Mouse (Mus musculus) ES-Bruce4 (cell line): ENCODE measurements around the gene Ipo13. TPM values are rescaled to one million over a fixed set of nuclear protein-coding genes. Genes with fewer than 3 reads are reported as not detected.

Experiments
- H3K27ac ChIP-seq: 2 replicates; pipeline ENCODE4 v1.5.1; 2012; ENCODE audit warnings: low read length, inconsistent platforms; ENCODE audit not compliant: insufficient read depth
- H3K27me3 ChIP-seq: 2 replicates; pipeline ENCODE4 v1.6.1; 2012; ENCODE audit warnings: mild to moderate bottlenecking, low read length, inconsistent platforms; ENCODE audit not compliant: control insufficient read depth, poor library complexity, insufficient read depth, severe bottlenecking
- H3K36me3 ChIP-seq: 2 replicates; pipeline ENCODE4 v1.6.1; 2012; ENCODE audit warnings: inconsistent platforms, mild to moderate bottlenecking, low read length, moderate library complexity; ENCODE audit not compliant: control insufficient read depth, poor library complexity, insufficient read depth, severe bottlenecking
- H3K4me1 ChIP-seq: one replicate; pipeline ENCODE4 v1.8.1; 2011; ENCODE audit warnings: low read length; ENCODE audit not compliant: control insufficient read depth, insufficient read depth
- H3K4me3 ChIP-seq: 2 replicates; pipeline ENCODE4 v1.5.1; 2011; ENCODE audit warnings: low read depth, mild to moderate bottlenecking, low read length
- H3K9ac ChIP-seq: 2 replicates; pipeline ENCODE4 v1.6.1; 2012; ENCODE audit warnings: low read depth, mild to moderate bottlenecking, inconsistent platforms; ENCODE audit not compliant: poor library complexity, severe bottlenecking
- H3K9me3 ChIP-seq: replicated peaks from 2 replicates; pipeline ENCODE4 v1.6.1; 2012; ENCODE audit warnings: mild to moderate bottlenecking, low read length, inconsistent platforms; ENCODE audit not compliant: control insufficient read depth, poor library complexity, insufficient read depth, severe bottlenecking
- CTCF ChIP-seq: IDR thresholded peaks from one replicate; pipeline ENCODE4 v1.8.1; 2011; ENCODE audit warnings: low read depth, low read length
- EP300 ChIP-seq: IDR thresholded peaks from 2 replicates; pipeline ENCODE4 v1.6.1; 2011; ENCODE audit warnings: low read depth, low read length; ENCODE audit not compliant: insufficient read depth
- POLR2A ChIP-seq: IDR thresholded peaks from one replicate; pipeline ENCODE4 v1.8.1; 2011; ENCODE audit warnings: low read length; ENCODE audit not compliant: insufficient read depth
- polyA plus RNA-seq: library from polyadenylated mRNA; stranded (reverse); fragments of >200 nt; gene quantifications from 2 replicates; pipeline ENCODE4 v1.2.4, GENCODE M21; 2011; ENCODE audit warnings: low read depth; ENCODE audit not compliant: missing spikeins, insufficient read depth, insufficient read length

Ipo13 gene
- polyA plus RNA-seq, 1 experiment, result 24.7 TPM

DNA sequence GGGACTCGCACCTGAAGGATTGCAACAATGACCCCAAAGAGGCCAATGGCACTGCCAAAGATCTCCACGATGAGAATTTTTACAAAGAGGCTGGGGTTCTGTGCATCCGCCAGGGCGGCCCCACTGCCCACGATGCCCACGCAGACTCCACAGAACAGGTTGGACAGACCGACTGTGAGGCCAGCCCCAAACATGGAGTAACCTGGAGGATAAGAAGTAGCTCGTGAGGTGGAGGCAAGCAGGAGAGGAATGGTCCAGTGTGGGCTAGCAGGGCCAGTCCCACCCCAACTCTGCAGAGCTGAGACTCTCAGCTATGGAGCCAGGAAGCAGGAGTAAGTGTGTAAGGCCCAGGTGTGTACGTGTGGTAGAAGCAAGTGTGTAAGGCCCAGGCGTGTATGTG, 29.7 kb downstream of the Ipo13 start:
- H3K9ac ChIP-seq, result no peak overlapping the region
- no peaks in the 10 kb centered on the region for H3K4me1 ChIP-seq
- no peak overlapping the region for H3K27ac ChIP-seq
- no peaks in the 10 kb centered on the region for H3K27me3 ChIP-seq
- H3K36me3 ChIP-seq, result peaks cover 20% of the 10 kb centered on the region
- H3K9me3 ChIP-seq, result no peaks in the 10 kb centered on the region
- H3K4me3 ChIP-seq, result no peak overlapping the region
- TF ChIP-seq EP300 (no peak), POLR2A (no peak), CTCF (no peak)

DNA sequence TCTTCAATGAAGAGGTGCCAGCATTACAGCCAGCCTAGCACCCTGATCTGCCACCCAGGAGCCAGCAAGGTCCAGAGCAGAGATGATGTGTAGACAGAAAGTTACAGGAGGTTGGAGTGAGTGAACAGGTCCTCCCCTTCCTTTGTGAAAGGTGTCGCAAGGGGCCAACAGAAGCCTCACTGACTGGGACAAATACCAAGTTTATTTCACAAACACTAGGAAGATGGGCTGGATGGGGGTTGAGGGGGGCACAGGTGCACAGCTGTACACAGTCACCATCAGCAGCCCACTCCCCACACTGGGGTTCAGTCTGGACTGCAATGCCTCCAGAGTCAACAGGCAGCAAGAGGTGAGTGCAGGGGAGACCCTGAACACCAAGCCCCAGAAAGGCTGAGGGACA, 30.7 kb downstream of the Ipo13 start:
- TF ChIP-seq POLR2A (no peak), EP300 (no peak), CTCF (no peak)
- no peaks in the 10 kb centered on the region for H3K27me3 ChIP-seq
- peaks cover 15% of the 10 kb centered on the region for H3K36me3 ChIP-seq
- no peaks in the 10 kb centered on the region for H3K4me1 ChIP-seq
- no peaks in the 10 kb centered on the region for H3K9me3 ChIP-seq
- H3K27ac ChIP-seq, result no peak overlapping the region
- no peak overlapping the region for H3K9ac ChIP-seq
- no peak overlapping the region for H3K4me3 ChIP-seq

GRCm38 (mm10) chr4:117882701-117883691, 31.8 kb downstream of the Ipo13 start, which contains the start of gene B4galt2:
Gene B4galt2 (minus strand): TSS chr4:117883487.
- Histone ChIP-seq H3K27me3 (no peaks in the 10 kb centered on the region), H3K9me3 (no peaks in the 10 kb centered on the region), H3K9ac (peak within 1 kb of the TSS; percentile 84), H3K27ac (no peak within 1 kb of the TSS), H3K4me3 (peak within 1 kb of the TSS; percentile 60), H3K4me1 (no peaks in the 10 kb centered on the region), H3K36me3 (peaks cover 15% of the 10 kb centered on the region)
- TF ChIP-seq CTCF (no peak), POLR2A (no peak), EP300 (no peak)

GRCm38 (mm10) chr4:117878703-117879102, 36.1 kb downstream of the Ipo13 start:
- no peaks in the 10 kb centered on the region for H3K27me3 ChIP-seq
- no peaks in the 10 kb centered on the region for H3K36me3 ChIP-seq
- no peaks in the 10 kb centered on the region for H3K9me3 ChIP-seq
- no peak overlapping the region for H3K27ac ChIP-seq
- TF ChIP-seq CTCF, result no peak
- TF ChIP-seq POLR2A, result no peak
- TF ChIP-seq EP300, result no peak
- H3K4me3 ChIP-seq, result no peak overlapping the region
- H3K9ac ChIP-seq, result no peak overlapping the region
- H3K4me1 ChIP-seq, result no peaks in the 10 kb centered on the region

- H3K27ac ChIP-seq, result no peak overlapping the region
- H3K4me3 ChIP-seq, result no peak overlapping the region
- H3K36me3 ChIP-seq, result no peaks in the 10 kb centered on the region
- H3K4me1 ChIP-seq, result no peaks in the 10 kb centered on the region
- H3K9me3 ChIP-seq, result no peaks in the 10 kb centered on the region
- H3K9ac ChIP-seq, result no peak overlapping the region
- TF ChIP-seq CTCF (no peak), POLR2A (no peak), EP300 (no peak)
- no peaks in the 10 kb centered on the region for H3K27me3 ChIP-seq
Observed at GRCm38 (mm10) chr4:117878301-117878700, 36.5 kb downstream of the Ipo13 start.

GRCm38 (mm10) chr4:117873615-117874014, 41.2 kb downstream of the Ipo13 start:
- no peaks in the 10 kb centered on the region for H3K9me3 ChIP-seq
- H3K4me3 ChIP-seq, result no peak overlapping the region
- no peak overlapping the region for H3K9ac ChIP-seq
- no peaks in the 10 kb centered on the region for H3K36me3 ChIP-seq
- no peaks in the 10 kb centered on the region for H3K27me3 ChIP-seq
- no peak overlapping the region for H3K27ac ChIP-seq
- TF ChIP-seq POLR2A, result no peak
- no peaks in the 10 kb centered on the region for H3K4me1 ChIP-seq
